Mouse (Mus musculus) mouse trophoblast stem cell (cell line): ENCODE results near the gene Zbtb18.

ENCODE experiments used
- in situ Hi-C, 2 experiments: fragments of 300-500 bp; cut with MseI, MboI; formaldehyde crosslinking; loops; 2 replicates in 1 of 2; 3 replicates in 1 of 2; pipeline ENCODE4 v1.15.1; 2025

Zbtb18 gene

DNA sequence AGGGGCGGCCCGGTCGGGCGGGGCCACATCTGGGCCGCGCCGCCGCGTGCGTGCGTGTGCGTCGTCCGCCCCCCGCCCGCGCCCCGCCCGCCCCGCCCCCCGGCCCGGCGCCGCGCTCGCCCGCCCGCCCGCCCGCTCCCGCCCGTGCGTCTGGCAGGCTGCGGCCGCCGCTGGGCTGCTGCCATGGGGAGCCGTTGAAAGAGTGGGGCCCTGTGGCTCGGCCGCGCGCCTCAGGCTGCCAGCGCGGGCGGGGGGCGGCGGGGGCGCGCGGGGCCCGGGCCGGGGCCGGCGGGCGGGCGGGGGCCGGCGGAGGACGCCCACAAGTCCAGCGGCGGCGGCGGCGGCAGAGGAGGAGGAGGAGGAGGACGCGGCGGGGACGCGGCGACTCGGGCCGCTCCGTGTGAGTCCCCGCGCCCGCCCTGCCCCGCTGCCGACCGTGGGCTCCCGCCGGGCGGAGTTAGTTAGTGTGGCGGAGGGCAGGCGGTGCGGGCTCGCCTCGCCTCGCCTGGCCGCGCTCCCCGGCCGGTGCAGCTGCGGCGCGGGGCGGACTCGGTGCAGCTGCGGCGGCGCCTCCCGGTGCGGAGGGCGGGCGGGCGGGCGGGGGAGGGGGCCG, at the start of gene Zbtb18:
Zbtb18 (plus strand) TSS at position 156 of the 613 bp plus-strand sequence.
- in situ Hi-C loops: no loop called here

DNA sequence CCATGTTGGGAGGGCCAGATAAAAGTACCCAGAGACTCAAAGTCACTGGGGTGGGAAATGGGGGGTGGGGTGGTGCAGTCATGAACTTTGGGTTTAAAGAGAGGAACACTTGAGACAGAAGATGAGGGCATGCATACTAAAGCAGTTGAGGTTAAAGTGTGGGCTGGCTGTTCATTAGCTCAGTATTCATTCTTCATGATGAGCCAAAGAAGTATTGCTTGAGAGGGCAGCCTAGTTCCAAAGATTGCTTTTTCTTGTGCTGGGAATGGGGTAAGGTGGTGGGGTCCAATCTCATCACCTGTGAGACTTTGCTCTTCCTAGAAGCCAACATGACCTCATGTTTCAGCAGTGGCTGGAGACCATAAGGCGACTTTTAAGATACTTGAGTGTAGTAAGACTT, 44.7 kb upstream of the Zbtb18 start:
- in situ Hi-C loops: no loop called here

DNA sequence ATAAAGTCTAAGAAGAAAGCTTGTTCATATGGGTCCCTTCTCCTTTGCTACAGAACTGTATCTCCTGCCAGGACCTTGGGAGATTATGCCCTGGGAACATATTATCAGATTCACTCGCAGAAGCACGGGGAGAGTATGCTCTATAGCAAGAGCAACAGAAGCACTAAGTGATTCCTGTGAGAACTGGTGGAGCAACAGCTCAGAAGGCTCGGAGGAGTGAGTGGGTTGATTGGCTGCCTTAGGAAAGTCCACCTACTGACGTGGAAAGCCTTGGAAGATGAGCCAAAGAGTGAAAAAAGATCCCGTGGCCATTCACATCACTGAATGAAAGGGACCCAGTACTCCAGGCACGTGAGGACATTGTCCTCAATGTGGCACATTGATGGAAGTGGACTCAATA, 37.0 kb upstream of the Zbtb18 start:
- in situ Hi-C loops: no loop called here

DNA sequence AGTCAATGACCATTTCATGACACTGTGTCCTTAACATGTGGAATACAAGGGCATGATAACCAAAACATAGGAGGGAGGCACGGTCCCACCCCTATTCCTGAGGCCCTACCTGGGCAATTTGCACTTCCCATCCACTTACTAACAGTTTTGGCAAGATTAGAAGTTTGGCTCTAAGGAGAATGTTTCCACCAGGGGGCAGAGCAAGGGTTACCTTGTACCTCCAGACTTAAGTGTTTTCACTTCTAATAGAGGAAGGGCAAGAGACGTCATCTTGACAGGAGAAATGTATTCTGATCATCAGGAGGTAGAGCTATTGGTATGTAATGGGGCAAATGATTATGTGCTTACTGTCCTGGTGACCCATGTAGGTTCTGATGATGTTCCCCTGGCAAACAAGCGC, 33.5 kb upstream of the Zbtb18 start:
- in situ Hi-C loops: no loop called here

DNA sequence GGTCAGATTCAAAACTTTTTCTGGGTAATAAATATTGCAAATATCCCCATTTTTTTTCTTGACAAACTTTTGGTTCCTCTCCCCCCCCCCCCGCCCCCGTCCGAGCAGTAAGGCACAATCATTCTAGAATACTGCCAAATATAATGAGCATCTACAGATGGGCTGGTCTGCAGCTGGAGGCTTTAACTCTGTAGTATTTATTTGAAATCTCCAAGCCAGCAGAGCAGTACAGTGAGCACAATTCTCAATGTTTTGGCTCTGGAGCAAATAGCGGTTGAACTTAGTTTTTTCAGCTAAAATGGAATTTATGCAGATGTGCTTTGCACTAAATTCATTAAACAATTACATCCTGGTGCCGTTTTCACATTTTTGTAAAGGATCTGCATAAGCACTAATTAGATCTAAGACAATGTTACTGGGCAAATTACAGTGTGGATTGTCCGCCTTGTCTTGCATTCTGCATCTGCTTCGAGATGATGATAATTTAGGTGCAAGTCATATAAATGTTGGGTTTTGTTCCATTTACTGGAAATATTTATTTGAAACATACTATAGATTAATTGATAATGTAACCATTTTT, 31.3 kb upstream of the Zbtb18 start:
- in situ Hi-C loops: loop anchor here in 1 of 2 experiments (10.0 kb wide), 1 partner anchor 274 kb away; no protein-coding TSS in a partner anchor

DNA sequence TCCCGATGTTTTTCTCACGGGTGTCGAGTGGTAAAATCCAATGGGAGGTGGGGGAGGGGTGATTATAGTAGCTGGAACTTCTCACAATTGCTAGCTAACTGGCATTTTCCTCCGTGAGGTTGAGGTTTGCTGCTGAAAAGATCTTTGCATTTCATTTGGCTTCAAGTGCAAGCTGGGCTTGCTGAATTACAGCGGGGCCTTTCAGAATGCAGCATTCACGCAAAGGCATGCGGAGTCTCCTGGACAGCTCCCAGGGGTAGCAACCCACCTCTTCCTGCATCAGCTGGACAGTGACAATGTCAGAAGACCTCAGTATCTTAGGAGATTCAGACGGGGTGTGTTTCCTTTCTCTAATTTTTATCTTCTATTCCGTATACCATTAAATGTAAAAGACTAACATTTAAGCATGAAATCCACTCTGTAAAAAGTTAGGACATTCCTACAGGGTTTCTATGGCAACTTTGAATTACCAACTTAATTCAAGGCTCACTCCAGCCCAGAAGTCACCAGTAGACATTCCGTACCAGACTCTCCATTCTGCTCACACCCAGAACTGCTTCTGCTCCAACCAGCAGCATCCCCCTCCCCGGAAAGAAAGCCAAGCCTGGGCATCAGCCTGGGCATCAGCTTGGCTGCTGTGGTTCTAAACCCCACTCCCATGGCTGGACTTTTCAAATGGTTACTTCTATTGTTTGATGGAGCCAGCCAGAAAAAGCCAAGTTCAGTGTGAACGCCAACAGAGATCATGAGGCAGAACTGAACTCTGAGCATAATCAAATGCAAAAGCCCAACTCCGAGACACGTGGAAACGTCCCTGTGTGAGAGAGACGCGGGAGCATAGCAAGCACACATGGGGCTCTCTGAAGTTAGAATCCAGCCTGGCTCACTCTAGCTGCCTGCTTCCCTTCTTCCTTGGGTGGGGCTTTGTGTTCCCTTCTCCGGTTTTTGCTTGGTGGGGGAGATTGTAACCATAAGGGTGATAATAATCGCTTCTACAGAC, 30.5 kb upstream of the Zbtb18 start:
- in situ Hi-C loops: loop anchor here in 1 of 2 experiments (10.0 kb wide), 1 partner anchor 273 kb away; no protein-coding TSS in a partner anchor

DNA sequence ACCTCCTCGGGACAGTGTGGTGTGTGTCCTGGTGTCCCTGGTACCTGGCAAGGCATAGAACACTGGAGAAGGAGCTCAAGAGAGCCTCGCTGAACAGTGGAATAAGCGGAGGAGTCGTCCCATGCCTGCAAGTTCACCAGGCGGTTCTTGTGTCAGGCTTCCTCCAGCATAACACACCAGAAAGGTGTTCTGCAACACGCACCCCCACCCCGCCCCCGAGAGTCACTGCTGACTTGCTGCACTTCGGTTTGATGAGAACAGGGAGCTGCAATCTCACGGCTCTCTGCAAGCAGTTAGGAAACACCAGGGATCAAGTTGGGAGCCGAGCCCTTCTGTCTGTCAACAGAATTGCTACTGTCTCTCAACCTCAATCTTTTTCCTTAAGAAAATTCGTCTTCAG, 22.8 kb upstream of the Zbtb18 start:
- in situ Hi-C loops: loop anchor here in 1 of 2 experiments (10.0 kb wide), 1 partner anchor 265 kb away; no protein-coding TSS in a partner anchor

DNA sequence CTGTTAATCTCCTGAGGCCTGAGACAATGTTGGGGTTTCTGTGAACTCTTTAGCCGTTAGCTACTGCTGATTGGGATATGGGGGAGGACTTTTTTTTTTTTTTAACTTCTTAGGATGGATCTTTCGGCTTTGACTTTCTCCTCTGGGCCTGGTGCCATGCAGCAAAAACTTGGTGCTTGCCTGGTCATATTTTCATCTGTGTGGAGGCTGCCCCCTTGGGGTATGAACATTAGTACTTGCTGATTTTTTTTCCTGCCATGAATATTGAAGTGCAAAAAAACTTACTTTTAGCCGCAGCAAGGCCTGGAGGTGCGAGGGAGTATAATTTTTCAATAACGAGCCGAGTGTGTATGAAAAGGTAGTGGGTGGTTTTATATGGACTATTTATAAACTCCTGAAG, 22.0 kb upstream of the Zbtb18 start:
- in situ Hi-C loops: no loop called here

DNA sequence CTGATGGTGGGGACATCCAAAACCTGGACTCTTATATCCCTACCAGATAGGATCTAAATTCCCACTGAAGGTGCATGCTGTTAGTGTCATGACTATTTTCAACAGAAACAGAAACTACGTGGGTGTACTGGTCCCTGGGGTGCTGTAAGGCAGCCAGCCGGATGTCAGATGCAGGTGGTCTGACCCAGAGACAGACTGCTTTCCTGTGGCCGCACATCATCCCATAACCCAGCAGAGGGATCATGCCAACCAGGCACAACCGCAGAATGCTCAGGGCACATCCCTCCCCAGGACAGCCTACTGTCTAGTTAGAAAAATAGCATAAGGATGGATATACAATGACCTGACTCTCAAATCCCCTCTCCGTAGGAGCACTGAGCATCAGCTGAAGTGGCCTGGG, 14.3 kb upstream of the Zbtb18 start:
- in situ Hi-C loops: no loop called here

DNA sequence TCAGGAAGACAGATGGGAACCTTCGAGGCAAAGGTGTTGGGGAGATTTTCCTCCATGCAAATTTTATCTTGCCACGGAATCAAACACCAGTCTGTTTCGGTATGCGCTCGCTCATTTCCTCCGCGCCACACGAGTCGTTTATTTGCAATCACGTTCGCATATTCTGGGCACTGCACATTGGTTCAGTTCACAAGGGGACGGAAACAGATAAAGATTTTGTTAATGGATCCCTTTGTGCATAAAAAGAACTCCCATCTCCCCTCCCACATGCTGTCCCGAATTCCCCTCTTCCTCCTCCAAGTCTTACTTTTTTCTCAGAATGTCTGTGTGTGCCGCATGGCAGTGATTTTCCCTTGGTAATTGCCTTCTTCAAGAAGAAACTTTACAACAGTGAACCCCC, 13.8 kb upstream of the Zbtb18 start:
- in situ Hi-C loops: no loop called here

DNA sequence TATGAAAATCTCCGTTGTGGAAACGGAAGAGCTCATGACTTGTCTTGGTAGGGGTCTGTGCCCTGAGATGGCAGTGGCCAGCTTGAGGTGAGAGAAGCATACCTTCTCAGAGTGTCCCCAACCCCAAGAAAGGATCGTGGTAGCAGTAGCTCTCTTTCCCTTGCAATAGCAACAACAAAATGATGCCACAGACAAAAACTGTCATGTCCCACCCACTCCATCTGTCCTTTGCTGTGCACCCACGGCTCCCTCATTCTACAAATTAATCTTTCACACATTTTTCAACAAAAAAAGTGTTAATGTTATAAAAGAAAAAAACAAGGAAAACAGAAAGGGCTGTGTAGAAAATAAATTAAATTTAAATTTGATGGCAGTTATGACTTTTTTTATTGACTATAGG, 13.1 kb upstream of the Zbtb18 start:
- in situ Hi-C loops: no loop called here

DNA sequence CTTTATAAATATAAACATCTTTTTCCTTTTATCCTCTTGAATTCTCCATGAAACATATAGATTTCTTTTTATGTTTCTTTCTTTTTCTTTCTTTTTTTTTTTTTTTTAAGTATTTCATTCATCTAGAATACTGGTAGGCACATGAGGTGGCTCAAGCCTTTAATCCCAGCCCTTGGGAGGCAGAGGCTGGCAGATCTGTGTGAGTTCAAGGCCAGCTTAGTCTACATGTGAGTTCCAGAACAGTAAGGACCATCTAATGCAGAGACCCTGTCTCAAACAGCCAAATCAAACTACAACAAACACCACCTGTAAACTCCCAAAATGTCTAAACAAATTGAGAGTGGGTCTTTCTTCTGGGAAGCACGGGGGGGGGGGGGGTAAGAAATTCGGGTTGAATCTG, 1.7 kb upstream of the Zbtb18 start:
- in situ Hi-C loops: no loop called here

DNA sequence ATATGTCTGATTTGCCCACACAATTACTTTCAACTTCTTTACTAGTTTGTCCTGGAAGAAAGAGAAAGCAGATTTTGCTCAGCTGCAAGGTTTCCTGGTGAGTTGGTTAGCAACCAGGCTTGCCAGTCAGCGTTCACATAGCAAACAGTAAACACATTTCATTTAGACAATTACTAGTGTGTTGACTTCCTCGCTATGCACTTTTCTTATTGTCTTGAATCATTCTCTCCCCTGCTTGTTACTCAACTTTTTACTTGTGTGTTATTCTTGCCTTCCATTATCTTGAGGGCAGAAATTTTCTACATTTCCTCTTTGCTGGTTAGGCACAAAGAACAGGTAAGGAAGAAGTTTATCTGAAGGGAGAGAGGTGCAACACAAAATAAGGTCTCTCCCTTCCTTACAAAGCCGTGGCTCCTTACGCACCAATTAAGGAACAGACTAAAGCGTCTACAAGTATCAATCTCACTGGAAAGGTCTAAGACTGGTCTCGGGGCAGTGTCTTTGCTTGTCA, 1.1 kb upstream of the Zbtb18 start:
- in situ Hi-C loops: no loop called here

DNA sequence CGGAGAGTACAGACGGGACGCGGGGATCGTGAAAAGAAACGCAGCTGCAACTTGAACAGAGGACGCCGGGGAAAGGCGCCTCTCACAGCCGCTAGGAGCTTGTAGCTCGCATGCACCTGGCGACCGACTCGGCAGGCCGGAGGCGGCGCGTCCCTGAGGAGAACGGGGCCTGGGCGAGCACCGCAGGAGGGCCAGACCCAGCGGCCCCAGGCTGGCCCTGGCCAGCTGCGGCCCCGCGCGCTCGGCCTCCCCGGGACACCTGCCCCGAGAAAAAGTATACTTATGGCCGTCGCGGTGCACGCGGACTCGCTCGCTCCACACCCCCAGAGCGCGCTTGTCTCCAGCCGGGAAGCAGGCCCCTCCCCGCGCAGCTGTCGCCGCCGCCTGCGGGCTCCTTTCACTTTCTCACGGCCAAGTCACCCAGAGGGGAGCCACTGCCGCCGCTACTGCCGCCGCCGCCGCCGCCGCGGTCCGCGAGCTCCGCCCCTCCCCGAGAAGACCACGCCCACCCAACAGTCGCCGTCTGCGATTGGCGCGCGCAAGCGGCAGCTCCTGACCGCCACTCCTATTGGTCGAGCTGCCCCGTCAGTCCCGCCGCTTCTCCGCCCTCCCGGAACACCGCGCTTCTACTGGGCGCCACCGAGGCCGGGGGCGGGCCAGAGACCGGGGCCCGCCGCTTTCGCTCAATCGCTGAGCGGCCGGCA, 507 bp upstream of the Zbtb18 start:
- in situ Hi-C loops: no loop called here

DNA sequence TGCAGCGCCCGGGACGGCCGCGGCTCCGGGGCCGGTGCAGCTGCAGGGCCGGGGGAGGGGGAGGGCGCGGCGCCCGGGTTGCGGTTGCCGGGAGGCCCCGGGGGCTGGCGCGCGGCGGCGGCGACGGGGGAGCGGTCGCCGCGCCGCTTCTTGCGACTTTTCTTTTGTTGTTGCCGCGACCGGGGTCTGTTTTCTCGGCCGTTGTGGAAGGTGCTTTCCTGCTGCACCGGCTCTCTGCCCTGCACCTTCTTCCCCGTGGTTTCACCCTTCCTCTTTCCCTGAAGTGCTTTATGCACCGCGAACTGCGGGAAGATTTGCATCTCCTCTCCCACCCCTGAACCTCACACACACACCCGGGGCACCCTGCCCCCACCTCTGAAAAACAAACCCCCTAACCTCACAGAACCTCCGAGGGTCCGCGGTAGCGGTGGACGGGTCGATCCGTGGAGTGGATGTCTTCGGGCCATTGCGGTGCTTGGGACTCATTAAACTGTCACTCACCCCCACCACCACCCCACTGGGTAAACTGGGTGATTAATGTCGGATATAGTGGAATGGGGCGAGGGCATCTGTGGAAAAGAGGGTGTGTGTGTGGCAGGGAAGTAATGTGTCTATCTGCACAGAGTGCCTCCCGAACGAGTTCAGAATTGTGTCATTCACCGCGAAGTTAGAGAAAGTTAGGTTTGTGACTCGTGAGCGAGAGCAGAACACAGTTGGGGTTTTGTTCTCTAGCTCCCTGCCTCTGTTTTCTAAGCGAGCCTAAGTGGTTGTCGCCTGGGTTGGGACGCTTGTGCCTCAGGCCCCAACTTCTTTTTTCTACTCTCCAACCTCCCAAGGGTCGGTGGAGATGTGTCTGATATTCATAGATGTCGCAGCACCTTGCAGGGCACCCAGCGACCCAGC, 921 bp downstream of the Zbtb18 start:
- in situ Hi-C loops: no loop called here

DNA sequence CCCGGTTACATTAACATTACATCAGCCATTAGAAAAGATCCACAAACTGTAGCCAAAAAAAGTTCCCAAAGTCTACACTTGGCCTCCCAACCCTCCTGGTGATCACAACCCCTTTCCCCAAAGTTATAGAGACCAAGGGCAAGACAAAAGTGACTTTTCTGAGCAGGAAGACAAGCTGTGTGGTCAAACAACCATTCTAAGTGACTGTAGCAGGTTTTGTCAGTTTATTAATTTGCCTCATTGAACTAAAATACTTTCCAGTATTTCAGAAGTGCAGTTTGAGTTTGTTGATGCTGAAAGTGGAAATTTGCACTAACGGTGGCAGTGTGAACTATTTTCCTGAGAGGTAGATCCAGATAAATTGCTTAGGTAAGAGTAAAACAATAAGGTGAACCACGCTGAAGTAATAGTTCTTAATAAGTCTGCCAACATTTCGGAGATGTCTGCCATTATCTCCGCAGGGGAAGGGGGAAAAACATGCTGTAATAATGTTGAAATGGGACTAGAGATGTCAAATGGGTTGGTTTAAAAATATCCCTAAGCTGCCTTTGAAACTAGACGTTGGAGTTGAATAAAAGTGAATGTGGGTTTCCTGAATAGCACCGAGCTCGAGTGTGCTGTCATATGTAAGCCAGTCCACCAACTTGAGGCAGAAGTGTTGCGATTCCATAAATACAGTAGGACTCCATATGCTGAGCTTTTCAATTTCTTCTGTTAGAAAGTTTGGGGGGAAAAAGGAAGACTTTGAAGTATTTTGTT, 1.8 kb downstream of the Zbtb18 start:
- in situ Hi-C loops: no loop called here

DNA sequence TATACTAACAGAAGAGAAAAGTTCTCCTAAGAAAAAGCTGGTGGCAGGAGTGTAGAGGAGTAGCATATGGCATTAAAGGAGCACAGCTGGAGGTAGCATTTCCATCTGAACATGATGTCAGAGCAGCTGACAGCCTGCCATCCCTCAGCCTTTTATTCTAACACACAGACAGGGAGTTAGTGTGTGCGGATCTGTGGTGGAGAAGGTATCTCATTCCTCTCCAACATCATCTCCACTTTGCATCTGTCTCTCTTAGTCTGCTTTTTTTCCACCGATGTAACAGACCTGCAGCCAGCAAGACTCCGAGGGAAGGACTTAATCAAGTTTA, 2.3 kb downstream of the Zbtb18 start:
- in situ Hi-C loops: no loop called here

DNA sequence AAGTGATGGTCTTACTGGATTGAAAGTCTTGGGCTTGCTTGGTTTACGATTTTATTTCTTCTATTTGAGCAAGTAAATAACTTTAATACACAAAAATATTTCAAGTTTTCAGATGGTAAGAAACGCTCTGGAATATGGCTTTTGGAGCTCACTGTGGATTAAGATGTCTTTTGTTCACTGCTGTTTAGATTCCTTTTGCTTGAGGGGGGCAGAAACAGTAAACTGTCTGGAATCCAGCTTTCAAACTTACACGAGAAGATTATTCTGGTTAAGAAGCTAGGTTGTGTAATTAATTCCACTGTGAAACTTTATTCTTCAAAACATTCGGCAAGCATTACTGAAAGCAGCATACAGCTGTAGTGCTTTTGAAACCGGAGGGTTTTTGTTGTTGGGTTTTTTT, 2.8 kb downstream of the Zbtb18 start:
- in situ Hi-C loops: no loop called here

DNA sequence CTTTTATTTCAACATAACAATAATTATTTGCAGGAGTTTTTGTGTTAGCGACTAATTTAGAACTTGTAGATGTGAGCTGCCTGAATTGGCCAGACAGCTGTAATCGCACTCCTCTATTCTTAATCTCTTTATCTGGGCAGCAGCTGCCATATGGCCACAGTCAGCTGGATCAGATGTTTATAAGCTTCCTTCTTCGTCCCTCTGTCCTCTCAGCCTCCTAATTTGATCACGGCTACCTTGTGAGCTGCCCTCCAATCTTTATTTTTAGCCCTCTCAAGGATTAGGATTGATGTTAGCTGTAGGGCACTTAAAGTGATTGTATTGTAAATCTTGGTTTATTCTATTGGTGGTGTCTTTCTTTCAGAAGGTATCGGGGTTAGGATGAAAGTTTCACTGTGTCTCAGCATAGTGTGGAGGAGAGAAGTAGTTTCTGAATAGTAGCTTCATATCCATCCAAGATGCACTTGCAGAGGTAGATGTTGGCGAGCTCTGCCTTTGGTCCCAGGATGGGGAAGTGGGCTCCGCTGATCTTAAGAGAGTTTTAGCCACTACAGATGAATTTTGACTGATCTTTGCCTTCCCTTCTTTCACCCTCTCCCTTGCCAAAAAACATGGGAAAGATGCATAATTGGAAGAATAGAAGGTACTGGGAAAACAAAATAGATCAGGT, 3.4 kb downstream of the Zbtb18 start:
- in situ Hi-C loops: no loop called here
